Mouse (Mus musculus): ENCODE measurements around the gene Pde7b.

Gene Pde7b

DNA sequence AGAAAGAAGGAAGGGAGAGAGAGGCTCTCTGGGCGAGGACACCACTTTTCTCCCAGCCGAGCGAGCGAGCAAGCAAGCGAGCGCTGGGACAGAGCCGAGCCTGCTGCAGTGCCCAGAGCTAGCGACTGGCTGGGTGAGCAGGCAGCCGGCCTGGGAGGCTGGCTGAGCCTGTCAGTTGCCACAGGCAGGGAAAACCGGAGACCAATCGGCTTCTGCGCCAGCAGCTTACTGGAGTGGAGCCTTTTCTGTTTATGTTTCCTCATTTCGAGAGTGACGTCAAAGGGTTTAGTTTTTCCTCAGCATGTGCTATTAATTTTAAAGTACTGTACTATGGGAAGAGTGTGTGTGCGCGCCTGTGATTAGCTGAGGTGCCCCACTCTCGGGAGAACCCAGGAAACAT is at the start of gene Pde7b:
Pde7b (minus strand) TSS at position 173 of the 400 bp plus-strand sequence.
- in situ Hi-C loops (cut with MboI; ENCODE audit: unreplicated experiment in 2 of 2), result no loop called here

DNA sequence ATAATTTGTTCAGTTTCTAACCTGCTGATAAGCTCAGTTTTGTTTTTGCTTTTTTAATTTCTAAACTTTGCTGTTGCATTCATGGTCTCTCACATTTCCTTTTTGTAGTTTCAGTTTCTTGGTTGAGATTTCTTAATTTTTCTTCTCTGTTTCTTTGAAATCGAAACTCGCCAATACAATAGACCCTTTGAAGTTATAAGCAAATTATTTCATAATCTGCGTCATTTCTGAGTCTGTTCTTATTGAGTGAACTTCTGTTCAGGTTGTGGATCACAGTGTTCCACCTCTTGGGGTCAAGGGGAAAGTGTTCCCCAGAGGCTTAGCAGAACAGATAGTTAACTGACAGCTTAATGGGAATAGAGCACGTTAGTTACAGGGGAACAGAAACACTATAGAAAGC is 47.2 kb upstream of the Pde7b start:
- in situ Hi-C loops (cut with MboI; ENCODE audit: unreplicated experiment in 2 of 2), result no loop called here

DNA sequence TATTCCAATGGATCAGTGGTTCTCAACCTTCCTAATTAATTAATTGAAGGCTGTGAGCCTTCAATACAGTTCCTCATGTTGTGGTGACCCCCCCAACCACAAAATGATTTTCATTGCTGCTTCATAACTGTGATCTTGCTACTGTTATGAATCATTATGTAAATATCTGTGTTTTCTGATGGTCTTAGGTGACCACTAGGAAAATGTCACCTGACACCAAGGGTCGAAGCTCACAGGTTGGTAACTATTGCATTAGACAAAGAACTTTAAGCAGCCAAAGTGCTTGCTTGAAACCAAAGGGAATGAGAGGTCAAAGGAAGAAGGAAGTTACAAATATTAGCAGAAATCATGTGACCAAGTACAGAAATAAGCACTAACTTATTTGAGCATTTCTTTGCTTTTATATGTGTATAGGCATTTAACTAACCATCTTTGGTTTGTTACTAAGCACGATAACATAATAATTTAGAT is 45.6 kb upstream of the Pde7b start:
- in situ Hi-C loops (cut with MboI; ENCODE audit: unreplicated experiment in 2 of 2), result no loop called here

DNA sequence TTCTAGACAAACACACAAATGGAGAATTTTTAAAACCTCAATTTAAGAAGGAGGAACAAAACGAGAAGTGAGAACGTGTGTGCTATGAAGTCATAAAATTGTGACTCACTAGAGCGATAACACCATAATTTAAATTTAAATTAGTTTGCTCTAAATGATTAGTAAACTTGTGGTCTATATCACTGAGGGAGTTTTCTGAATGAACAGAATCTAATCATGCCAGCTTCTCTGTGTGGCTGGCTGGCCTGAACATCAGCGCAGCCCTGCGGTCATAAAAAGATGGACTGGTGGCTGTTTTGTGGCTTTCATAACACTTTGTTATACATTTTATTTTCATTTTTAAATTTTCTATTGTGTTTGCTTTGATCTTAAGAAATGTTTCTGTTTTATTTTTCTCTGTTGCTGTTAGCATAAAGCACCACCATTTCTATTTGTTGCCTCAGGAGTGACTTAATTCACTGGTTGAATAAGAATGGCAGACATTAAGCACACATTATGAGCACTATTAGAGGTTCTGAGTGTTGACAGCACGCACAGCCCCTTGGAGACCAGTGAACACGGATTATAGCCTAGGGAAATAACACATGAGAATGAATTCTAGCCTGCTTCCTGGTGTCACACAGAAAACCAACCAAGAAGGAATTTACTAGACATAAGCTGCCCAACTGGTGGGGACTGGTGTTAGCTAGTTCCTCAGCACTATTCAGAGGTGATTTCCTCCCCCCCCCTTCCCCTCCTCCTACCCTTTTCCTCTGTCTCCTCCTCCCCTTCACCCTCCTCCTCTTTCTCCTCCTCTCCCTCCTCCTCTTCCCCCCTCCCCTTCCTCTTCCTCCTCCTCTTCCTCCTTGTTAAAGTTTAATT is 44.9 kb upstream of the Pde7b start:
- in situ Hi-C loops (cut with MboI; ENCODE audit: unreplicated experiment in 2 of 2), result no loop called here

DNA sequence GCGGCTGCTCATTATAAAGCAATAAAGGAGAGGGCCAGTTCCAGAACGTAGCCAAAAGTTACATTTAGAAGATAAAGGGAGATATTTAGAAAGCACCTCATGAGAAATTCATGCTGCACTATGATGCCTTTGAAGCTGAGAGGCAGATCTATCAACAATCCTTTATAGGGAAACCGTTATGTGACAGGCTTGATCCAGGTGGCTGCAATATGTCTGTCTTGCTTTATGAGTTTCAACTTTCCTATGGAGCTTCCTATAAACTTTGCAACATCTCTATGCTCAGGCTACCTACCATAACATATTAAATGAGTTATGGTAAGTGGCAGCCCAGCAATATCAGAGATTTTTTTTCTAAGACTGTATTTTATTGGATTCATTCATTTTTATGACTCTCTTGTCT is 39.5 kb upstream of the Pde7b start:
- in situ Hi-C loops (cut with MboI; ENCODE audit: unreplicated experiment in 2 of 2), result no loop called here

DNA sequence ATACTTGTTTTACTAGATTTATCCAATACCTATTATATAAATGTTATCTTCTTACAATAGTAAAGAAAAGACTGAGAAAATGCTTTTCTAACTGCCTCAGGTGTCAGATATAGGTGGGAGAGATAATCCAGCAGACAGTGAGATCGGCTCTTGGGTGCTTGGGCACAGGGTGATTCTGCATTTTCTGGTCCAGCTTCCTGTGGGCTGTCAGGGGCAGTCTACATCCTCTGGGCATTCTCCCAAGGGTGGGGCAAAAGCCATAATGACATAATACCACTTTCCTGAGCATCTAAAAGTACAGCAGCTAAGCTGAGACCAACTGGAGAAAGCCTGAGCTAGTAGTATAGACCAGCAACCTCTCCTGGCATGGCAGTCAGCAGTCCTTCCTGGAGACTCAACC is 34.1 kb upstream of the Pde7b start:
- in situ Hi-C loops (cut with MboI; ENCODE audit: unreplicated experiment in 2 of 2), result no loop called here

DNA sequence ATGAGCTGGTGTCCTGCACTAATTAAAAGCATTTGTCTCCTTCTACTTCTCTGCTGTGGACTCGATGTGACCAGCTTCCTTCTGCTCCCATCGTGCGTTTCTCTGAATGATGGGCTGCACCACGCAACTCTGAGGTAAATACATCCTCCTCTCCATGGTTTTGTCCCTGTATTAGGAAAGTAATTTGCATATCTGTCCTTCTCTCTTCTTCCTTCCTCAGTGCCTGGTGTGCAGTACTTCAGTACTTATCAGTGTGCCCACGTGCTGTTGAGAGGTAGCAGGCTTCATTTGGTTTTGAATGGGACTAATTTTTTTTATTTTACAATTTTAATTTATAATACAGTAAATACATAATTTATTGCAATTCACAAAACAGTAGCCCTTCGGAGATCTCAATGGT is 33.4 kb upstream of the Pde7b start:
- in situ Hi-C loops (cut with MboI; ENCODE audit: unreplicated experiment in 2 of 2), result no loop called here

DNA sequence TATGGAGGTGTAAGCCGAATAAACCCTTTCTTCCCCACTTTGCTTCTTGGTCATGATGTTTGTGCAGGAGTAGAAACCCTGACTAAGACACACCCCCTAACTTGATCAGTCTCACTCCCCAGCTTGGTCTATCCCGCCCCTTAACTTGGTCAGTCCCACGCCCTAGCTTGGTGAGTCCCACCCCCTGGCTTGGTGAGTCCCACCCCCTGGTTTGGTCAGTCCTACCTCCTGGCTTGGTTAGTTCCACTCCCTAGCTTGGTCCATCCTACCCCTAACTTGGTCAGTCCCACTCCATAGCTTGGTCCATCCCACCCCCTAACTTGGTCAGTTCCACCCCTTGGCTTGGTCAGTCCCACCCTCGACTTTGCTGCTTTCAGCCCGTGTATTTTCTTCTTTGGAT is 31.3 kb upstream of the Pde7b start:
- in situ Hi-C loops (cut with MboI; ENCODE audit: unreplicated experiment in 2 of 2), result no loop called here

DNA sequence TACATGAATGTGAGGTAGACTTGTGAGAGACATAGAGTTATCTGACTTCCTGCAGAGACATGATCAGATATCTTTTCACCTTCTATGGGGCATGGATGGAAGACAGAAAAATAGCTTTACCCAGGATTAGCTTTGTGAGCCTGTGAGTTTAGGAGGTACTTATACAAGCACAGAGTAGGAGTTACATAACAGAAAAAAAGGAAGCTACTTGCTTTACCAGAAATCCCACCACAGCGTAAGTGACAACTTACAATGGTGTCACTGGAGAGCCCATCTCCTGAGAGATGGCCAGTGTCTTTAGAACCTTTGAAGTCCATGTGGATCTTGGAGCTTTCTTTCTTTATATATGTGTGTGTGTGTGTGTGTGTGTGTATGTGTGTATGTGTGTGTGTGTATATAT is 28.0 kb upstream of the Pde7b start:
- in situ Hi-C loops (cut with MboI; ENCODE audit: unreplicated experiment in 2 of 2), result no loop called here

DNA sequence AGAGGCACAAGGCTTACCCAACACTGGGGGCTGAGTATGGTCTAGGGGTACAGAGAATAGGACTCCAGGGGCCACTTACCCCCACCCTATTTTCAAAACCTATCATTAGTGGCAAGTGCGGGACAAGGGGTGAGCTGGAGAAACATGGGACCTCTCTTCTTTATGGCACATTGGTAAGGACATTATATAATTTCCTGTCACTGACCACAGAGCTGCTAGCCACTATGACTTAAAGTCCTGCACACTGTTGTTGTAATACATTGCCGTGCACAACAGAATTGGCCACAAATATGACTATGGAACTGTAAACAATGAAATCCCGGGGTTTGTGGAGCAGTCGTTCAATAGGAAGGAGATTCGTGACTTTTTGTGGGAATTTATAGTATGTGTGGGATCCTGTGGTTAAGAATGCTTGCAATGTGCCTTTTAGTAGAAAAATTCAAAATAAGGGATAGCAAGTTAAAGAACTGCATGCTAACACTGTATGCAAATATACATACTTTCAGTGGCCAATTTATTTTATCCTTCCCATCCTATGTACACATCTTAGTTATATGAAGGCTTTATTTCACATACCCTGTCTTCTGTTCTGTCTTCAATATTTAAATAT is 25.9 kb upstream of the Pde7b start:
- in situ Hi-C loops (cut with MboI; ENCODE audit: unreplicated experiment in 2 of 2), result no loop called here

DNA sequence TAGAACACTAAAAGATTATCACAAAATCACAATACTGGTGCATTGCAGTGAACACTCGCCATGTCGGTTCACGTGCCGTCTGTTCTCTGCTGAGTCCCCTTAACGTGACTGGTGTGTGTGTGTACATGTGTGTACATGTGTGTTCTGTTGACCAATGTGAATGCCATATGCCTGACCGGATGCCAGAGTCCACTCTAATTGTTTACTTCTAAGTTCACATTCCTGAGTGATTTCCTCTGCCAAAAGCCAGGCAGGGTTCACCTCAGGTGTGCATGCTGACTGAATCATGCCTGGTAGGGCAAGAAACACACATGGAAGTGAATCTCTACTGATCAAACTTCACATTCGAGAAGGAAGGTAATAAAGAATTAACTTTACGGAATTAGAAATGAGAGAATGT is 24.1 kb upstream of the Pde7b start:
- in situ Hi-C loops (cut with MboI; ENCODE audit: unreplicated experiment in 2 of 2), result no loop called here

DNA sequence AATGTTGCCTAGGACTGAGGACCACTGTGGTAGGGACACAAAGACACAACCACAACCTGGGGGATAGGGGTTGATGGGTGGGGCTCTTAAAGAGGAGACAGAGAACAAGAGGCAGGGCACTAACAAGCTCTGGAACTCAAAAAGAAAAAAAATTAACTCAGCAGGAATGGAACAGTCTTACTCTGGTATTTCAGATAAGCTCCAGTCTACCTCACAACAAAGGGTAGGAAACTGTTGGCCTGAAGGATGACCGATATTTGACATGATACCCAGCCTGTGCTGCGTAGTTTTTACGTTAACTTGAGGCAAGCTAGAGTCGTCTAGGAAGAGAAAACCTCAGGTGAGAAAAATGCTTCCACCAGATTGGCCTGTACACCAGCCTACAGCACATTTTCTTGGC is 22.4 kb upstream of the Pde7b start:
- in situ Hi-C loops (cut with MboI; ENCODE audit: unreplicated experiment in 2 of 2), result no loop called here

DNA sequence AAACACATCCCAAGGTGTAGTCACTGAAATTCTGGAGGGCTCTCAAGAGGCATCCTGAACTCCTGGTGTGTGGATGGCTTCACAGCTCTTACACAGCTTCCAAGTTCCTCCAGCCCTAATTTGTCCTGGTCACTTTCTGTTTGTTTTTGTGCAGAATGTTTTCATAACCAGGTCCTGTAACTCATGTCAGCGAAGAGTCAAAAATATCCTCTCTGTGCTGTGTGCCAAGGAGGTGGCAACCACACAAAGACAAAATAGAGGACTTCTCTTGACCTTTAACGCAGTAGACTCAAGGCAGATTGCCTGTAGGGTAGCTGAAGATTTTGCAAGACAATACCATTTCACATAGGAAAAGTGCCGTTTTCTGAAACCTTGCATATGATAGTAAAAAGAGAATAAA is 14.9 kb upstream of the Pde7b start:
- in situ Hi-C loops (cut with MboI; ENCODE audit: unreplicated experiment in 2 of 2), result no loop called here

DNA sequence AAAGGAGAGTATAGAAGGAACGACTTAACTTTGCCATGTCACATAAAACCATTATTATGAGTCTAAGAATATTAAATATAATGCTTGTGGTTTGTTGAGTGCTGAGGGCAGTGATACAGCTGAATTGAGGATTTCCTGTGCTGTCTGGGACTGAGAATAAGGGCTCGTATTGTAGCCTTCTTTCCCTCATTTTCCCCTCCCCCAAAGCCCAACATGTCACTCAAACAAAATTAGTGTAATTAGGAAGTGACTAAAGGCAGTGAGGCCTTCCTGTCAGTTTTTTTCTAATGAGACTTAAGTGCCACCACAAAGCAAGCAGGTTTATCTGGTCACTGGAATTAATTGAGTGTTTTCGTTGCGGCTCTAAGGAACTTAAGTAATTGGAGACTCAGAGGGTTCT is 12.3 kb upstream of the Pde7b start:
- in situ Hi-C loops (cut with MboI; ENCODE audit: unreplicated experiment in 2 of 2), result no loop called here

DNA sequence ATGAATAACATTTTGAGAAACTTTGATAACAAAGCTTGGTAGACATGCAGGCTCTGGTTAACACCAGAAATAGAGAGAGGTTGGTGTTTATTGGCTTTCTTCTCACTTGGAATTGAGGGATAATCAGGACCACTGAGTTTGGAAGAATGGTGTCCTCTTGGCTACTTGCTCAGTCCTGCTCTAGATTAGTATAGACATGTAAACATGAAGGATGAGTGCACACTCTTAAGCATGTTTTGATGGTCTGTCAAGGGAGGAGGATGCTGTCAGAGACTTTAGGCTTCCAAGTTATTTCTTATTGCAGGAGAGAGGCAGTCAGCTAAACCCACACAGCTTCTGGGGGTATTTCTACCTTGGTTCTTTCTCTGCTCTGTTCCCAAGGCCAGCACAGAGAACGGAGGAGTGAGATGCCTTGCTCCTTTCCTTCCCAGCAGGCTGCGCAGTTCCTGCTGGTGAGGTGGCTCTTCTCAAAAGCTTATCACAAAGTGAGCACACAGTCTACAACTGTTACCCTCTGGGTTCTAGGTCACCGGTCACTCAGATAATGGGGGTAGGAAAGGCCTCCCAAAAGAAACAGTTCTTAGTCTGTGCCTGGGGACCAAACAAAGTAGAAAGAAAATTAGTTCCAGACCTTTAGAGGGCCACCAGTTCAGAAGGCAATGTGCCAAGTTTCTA is 11.0 kb upstream of the Pde7b start:
- in situ Hi-C loops (cut with MboI; ENCODE audit: unreplicated experiment in 2 of 2), result no loop called here

DNA sequence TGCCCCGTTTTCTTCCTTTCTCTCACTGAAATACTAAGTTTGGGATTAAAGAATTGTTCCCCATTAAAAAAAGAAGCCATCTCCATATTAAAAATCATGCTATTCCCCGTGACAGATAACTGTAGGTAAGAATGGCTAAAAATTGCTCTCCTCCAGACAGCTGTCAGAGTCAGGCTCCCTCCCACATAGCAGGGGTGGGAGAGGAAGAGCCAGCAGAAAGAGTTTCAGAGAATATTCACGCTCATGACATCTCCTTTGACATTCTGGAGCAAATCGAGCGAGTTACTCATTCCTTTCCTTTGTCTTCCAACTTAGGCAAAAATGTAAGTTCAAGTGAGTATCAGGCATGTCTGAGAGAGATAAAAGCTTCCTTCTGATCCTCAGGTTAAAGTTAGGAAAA is 8.7 kb upstream of the Pde7b start:
- in situ Hi-C loops (cut with MboI; ENCODE audit: unreplicated experiment in 2 of 2), result no loop called here

DNA sequence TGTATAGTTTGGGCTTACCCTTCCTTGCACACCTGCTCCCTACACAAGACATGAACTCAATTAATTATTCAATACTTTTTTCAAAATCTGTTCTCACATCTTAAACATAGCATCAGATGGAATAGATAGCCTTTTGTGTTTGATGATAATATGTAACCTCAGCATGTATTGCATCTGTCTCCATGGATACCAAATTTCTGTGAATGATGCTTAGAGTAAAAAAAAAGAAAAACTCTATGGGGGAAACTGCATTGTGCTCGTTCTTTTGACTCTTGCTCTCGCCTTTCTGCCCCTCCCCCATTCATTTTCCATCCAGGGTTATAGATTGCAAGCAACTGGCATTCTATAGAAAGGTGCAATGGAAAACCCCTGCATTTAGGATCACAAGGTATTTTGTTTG is 7.3 kb upstream of the Pde7b start:
- in situ Hi-C loops (cut with MboI; ENCODE audit: unreplicated experiment in 2 of 2), result no loop called here

DNA sequence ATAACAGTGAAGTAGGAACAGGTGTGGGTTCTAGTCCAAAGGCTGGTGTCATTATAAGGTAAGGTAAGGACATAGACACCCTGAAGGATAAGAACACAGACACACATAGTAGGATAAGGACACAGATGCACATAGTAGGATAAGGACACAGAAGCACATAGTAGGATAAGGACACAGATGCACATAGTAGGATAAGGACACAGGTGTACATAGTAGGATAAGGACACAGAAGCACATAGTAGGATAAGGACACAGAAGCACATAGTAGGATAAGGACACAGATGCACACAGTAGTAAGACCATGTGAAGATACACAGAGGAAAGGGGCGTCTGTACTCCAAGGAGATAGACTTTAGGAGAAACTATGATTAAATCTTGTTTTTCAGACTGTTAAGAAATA is 5.2 kb upstream of the Pde7b start:
- in situ Hi-C loops (cut with MboI; ENCODE audit: unreplicated experiment in 2 of 2), result no loop called here

DNA sequence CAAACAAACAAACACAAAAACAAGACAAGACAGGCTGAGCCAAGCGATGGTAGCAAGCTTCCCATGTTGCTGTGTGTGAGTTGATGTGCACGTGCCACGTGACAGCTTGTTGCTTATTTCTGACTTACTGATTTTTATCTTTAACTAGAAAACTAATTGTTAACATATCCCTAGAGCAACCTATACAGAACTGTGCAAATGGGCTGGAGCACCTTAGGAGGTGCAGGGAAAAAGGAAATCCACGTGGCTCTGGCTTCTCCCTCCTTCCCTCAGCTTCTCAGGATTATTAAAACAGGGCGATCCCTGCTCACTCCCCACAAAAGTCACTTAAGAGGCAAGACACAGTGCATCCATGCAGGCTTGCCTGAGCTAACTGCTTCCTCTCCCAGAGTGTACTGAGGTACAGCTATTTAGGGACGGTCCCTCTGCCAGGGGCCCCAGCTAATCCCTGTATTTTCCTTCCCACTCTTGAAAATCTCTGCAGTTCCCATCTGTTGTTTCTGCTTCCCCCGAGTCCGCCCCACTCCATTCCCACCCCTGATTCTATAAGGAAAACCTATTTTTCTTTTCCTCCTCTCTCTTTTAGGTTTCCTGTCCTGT is 606 bp upstream of the Pde7b start:
- in situ Hi-C loops (cut with MboI; ENCODE audit: unreplicated experiment in 2 of 2), result no loop called here

DNA sequence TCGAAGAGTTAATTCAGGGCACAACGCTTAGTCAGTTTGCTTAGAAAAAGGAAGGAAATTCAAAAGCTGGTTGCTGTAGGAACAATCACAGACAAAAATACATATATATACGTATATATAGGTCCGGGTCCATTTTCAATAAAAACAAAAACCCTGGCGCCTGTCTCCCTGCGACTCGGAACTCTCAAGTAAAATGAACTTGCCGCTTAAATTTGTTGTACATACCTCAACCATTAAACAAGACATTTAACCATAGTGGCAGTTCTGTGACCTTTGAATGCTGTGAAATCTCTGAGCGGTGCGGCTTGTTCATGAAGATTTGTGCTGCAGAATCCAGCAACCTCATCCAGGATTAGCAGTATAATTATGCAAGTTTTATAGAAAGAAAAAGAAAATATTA is 427 bp downstream of the Pde7b start:
- in situ Hi-C loops (cut with MboI; ENCODE audit: unreplicated experiment in 2 of 2), result no loop called here

DNA sequence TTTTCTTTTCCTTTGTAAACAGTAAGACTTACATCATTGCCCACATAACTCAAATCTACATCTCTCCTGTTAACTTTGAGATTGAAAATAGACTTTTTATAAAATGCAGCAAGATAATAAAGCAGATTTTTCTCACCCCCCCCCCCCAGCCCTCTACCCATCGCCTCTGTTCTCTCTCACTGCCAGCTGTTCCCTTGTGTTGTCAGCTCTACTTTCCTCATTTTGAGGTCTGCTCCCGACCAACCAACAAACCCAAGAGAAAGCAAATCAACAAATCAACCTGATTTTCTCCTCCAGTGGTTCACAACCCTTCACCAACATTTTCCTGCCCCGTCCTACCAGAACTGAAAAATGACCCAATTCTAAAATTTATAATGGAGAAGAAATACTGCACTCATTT is 916 bp downstream of the Pde7b start:
- in situ Hi-C loops (cut with MboI; ENCODE audit: unreplicated experiment in 2 of 2), result no loop called here
